Mouse (Mus musculus): ENCODE measurements around the gene Trpm4. TPM values are rescaled to one million over a fixed set of nuclear protein-coding genes. Genes with fewer than 3 reads are reported as not detected.

Trpm4 gene
- polyA plus RNA-seq, 1 experiment = not detected

GRCm38 (mm10) chr7:45356087-45356486 is 22.5 kb upstream of the Trpm4 start:
- Histone ChIP-seq H3K4me1 (ENCODE audit: control insufficient read depth, insufficient read depth, low read length) (0 out of 2 replicates have a peak, but pooled peaks cover under 1% of the 10 kb centered on the region), H3K4me3 (ENCODE audit: insufficient read depth, low read depth, low read length) (no peak overlapping the region), H3K27ac (ENCODE audit: insufficient read depth, low read depth, low read length) (no peak overlapping the region)
- TF ChIP-seq POLR2A (IDR thresholded peaks at IDR 0.05; ENCODE audit: insufficient read depth, low read depth, low read length) (no peak), CTCF (IDR thresholded peaks at IDR 0.05; ENCODE audit: insufficient read depth, low read depth, low read length) (no peak)
- WGBS = 81% methylated on average over 13 of the region's 13 CpGs

GRCm38 (mm10) chr7:45355318-45356020 is 21.9 kb upstream of the Trpm4 start:
- Histone ChIP-seq H3K27ac (ENCODE audit: insufficient read depth, low read depth, low read length) (no peak overlapping the region), H3K4me3 (ENCODE audit: insufficient read depth, low read depth, low read length) (no peak overlapping the region), H3K4me1 (ENCODE audit: control insufficient read depth, insufficient read depth, low read length) (no peaks in the 10 kb centered on the region)
- TF ChIP-seq CTCF (IDR thresholded peaks at IDR 0.05; ENCODE audit: insufficient read depth, low read depth, low read length) = no peak
- TF ChIP-seq POLR2A (IDR thresholded peaks at IDR 0.05; ENCODE audit: insufficient read depth, low read depth, low read length) = no peak
- WGBS = 82% methylated on average over 15 of the region's 15 CpGs

- 55% methylated on average over 5 of the region's 5 CpGs for WGBS
- TF ChIP-seq CTCF (IDR thresholded peaks at IDR 0.05; ENCODE audit: insufficient read depth, low read depth, low read length) = no peak
- no peak for TF ChIP-seq POLR2A (IDR thresholded peaks at IDR 0.05; ENCODE audit: insufficient read depth, low read depth, low read length)
- no peak overlapping the region for H3K4me3 ChIP-seq (ENCODE audit: insufficient read depth, low read depth, low read length)
- no peak overlapping the region for H3K27ac ChIP-seq (ENCODE audit: insufficient read depth, low read depth, low read length)
- H3K4me1 ChIP-seq (ENCODE audit: control insufficient read depth, insufficient read depth, low read length) = no peaks in the 10 kb centered on the region
Measured at GRCm38 (mm10) chr7:45353041-45353440, 19.5 kb upstream of the Trpm4 start.

- no peak overlapping the region for H3K27ac ChIP-seq (ENCODE audit: insufficient read depth, low read depth, low read length)
- no peaks in the 10 kb centered on the region; the same call in 1 of the 2 replicates for H3K4me1 ChIP-seq (ENCODE audit: control insufficient read depth, insufficient read depth, low read length)
- WGBS = 85% methylated on average over 13 of the region's 13 CpGs
- no peak for TF ChIP-seq CTCF (IDR thresholded peaks at IDR 0.05; ENCODE audit: insufficient read depth, low read depth, low read length)
- TF ChIP-seq POLR2A (IDR thresholded peaks at IDR 0.05; ENCODE audit: insufficient read depth, low read depth, low read length) = no peak
- no peak overlapping the region for H3K4me3 ChIP-seq (ENCODE audit: insufficient read depth, low read depth, low read length)
Measured at GRCm38 (mm10) chr7:45346905-45347304, 13.3 kb upstream of the Trpm4 start.

GRCm38 (mm10) chr7:45343543-45343942 is 10.0 kb upstream of the Trpm4 start:
- peaks cover 3% of the 10 kb centered on the region; the same call in 1 of the 2 replicates for H3K4me1 ChIP-seq (ENCODE audit: control insufficient read depth, insufficient read depth, low read length)
- H3K27ac ChIP-seq (ENCODE audit: insufficient read depth, low read depth, low read length) = no peak overlapping the region
- WGBS = 57% methylated on average over 13 of the region's 13 CpGs
- TF ChIP-seq POLR2A (IDR thresholded peaks at IDR 0.05; ENCODE audit: insufficient read depth, low read depth, low read length) (no peak), CTCF (IDR thresholded peaks at IDR 0.05; ENCODE audit: insufficient read depth, low read depth, low read length) (no peak)
- H3K4me3 ChIP-seq (ENCODE audit: insufficient read depth, low read depth, low read length) = no peak overlapping the region

GRCm38 (mm10) chr7:45342081-45342480 is 8.5 kb upstream of the Trpm4 start:
- Histone ChIP-seq H3K4me3 (ENCODE audit: insufficient read depth, low read depth, low read length) (no peak overlapping the region), H3K4me1 (ENCODE audit: control insufficient read depth, insufficient read depth, low read length) (peaks cover 9% of the 10 kb centered on the region), H3K27ac (ENCODE audit: insufficient read depth, low read depth, low read length) (no peak overlapping the region)
- 95% methylated on average over 11 of the region's 11 CpGs for whole genome bisulfite sequencing
- TF ChIP-seq POLR2A (IDR thresholded peaks at IDR 0.05; ENCODE audit: insufficient read depth, low read depth, low read length) = no peak
- TF ChIP-seq CTCF (IDR thresholded peaks at IDR 0.05; ENCODE audit: insufficient read depth, low read depth, low read length) = no peak

GRCm38 (mm10) chr7:45341303-45341702 is 7.7 kb upstream of the Trpm4 start:
- whole genome bisulfite sequencing = 7% methylated on average over 8 of the region's 8 CpGs
- no peak overlapping the region for H3K4me3 ChIP-seq (ENCODE audit: insufficient read depth, low read depth, low read length)
- TF ChIP-seq CTCF (IDR thresholded peaks at IDR 0.05; ENCODE audit: insufficient read depth, low read depth, low read length) = no peak
- TF ChIP-seq POLR2A (IDR thresholded peaks at IDR 0.05; ENCODE audit: insufficient read depth, low read depth, low read length) = no peak

GRCm38 (mm10) chr7:45340669-45341068 is 7.1 kb upstream of the Trpm4 start:
- Histone ChIP-seq H3K27ac (ENCODE audit: insufficient read depth, low read depth, low read length) (no peak overlapping the region), H3K4me3 (ENCODE audit: insufficient read depth, low read depth, low read length) (no peak overlapping the region), H3K4me1 (ENCODE audit: control insufficient read depth, insufficient read depth, low read length) (peaks cover 9% of the 10 kb centered on the region)
- TF ChIP-seq CTCF (IDR thresholded peaks at IDR 0.05; ENCODE audit: insufficient read depth, low read depth, low read length) (no peak), POLR2A (IDR thresholded peaks at IDR 0.05; ENCODE audit: insufficient read depth, low read depth, low read length) (no peak)
- WGBS = 35% methylated on average over 11 of the region's 11 CpGs

More at GRCm38 (mm10) chr7:45341303-45341702, 7.7 kb upstream of the Trpm4 start:
- Histone ChIP-seq H3K4me1 (ENCODE audit: control insufficient read depth, insufficient read depth, low read length) (peaks cover 9% of the 10 kb centered on the region), H3K27ac (ENCODE audit: insufficient read depth, low read depth, low read length) (no peak overlapping the region)

- H3K4me3 ChIP-seq (ENCODE audit: insufficient read depth, low read depth, low read length) = 0 out of 2 replicates have a peak overlapping the region, but pooled peaks have one; percentile 11
- no peak overlapping the region for H3K27ac ChIP-seq (ENCODE audit: insufficient read depth, low read depth, low read length)
- peaks cover 9% of the 10 kb centered on the region for H3K4me1 ChIP-seq (ENCODE audit: control insufficient read depth, insufficient read depth, low read length)
- TF ChIP-seq POLR2A (IDR thresholded peaks at IDR 0.05; ENCODE audit: insufficient read depth, low read depth, low read length) (no peak), CTCF (IDR thresholded peaks at IDR 0.05; ENCODE audit: insufficient read depth, low read depth, low read length) (no peak)
- 50% methylated on average over 11 of the region's 11 CpGs for WGBS
Measured at GRCm38 (mm10) chr7:45340066-45340442, 6.5 kb upstream of the Trpm4 start.
